ENCODE assay signal across 8 mouse cellular contexts in the genomic region with DNA sequence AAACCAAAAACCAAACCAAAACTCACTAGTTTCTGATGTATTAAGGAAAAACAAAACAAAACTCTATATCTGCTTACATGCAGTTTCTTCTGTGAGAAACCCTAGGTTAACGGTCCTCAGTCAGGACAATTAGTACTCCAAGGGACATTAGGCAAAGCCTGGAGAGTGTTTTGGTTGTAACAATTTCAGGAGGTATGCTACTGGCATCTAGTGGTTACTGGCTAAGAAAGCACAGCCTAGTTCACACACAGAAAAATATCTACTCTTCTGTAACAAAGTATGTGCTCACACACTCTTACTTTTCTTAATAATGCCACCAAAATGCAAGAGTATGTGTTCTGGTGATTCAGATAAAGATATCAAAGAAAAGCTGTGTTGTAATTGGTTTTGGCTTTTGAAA. TPM values are rescaled to one million over a fixed set of nuclear protein-coding genes. Genes with fewer than 3 reads are reported as not detected.
DNase-seq lines count a peak whose midpoint lies in the region; ATAC-seq and TF ChIP-seq lines count a peak whose summit lies in the region.

No protein-coding gene starts in this region.

- no peak for ATAC-seq in lung, embryonic 15.5 days (ENCODE audit: borderline replicate concordance, extremely low read depth, low FRiP score, low TSS enrichment)
- ATAC-seq in limb, embryonic 12.5 days (ENCODE audit: insufficient number of reproducible peaks, insufficient read depth, low FRiP score, low TSS enrichment, low read depth): no peak
- ATAC-seq in monocyte, adult 5-6 weeks (replicated peaks; ENCODE audit: insufficient number of reproducible peaks, low FRiP score, low TSS enrichment, poor library complexity, severe bottlenecking): no peak

- H3K4me2 ChIP-seq in lung, embryonic 15.5 days: 0 out of 2 replicates have a peak overlapping the region, but pooled peaks have one; percentile 66
- H3K4me2 ChIP-seq in limb, embryonic 12.5 days: peak overlapping the region; percentile 60; the same call in 1 of the 2 replicates

- no peaks in the 10 kb centered on the region for H3K9me3 ChIP-seq in lung, embryonic 15.5 days
- H3K9me3 ChIP-seq in limb, embryonic 12.5 days: no peaks in the 10 kb centered on the region

- DNase-seq in lung, adult 2 months: no peak
- DNase-seq in embryo, embryonic 9.5 days (ENCODE audit: extremely low spot score): peak; percentile 20
- peak; percentile 65 for DNase-seq in retina, postnatal 1 day
- DNase-seq in left cerebral cortex, adult 11 months (ENCODE audit: low spot score): no peak
- DNase-seq in layer of hippocampus, postnatal 10 days (ENCODE audit: low spot score in 2 of 2): no peak

- no peaks in the 10 kb centered on the region for H3K27me3 ChIP-seq in lung, embryonic 15.5 days
- H3K27me3 ChIP-seq in limb, embryonic 12.5 days: no peaks in the 10 kb centered on the region

- no peak for TF ChIP-seq POLR2A in lung, adult 2 months (IDR thresholded peaks at IDR 0.05; ENCODE audit: borderline replicate concordance, extremely low read depth, low read depth, low read length)

- H3K9ac ChIP-seq in lung, embryonic 15.5 days: no peak overlapping the region
- no peak overlapping the region for H3K9ac ChIP-seq in limb, embryonic 12.5 days (replicated peaks)

- peak overlapping the region; percentile 96; the same call in 1 of the 2 replicates for H3K4me3 ChIP-seq in lung, embryonic 15.5 days
- H3K4me3 ChIP-seq in lung, adult 2 months (replicated peaks; ENCODE audit: extremely low read depth, low read depth, low read length): no peak overlapping the region
- H3K4me3 ChIP-seq in limb, embryonic 12.5 days (replicated peaks): no peak overlapping the region

- H3K4me1 ChIP-seq in lung, embryonic 15.5 days: peaks cover 5% of the 10 kb centered on the region; the same call in 1 of the 2 replicates
- no peaks in the 10 kb centered on the region; the same call in 1 of the 2 replicates for H3K4me1 ChIP-seq in lung, adult 2 months (ENCODE audit: control insufficient read depth, insufficient read depth, low read length)
- H3K4me1 ChIP-seq in limb, embryonic 12.5 days (replicated peaks): peaks cover 5% of the 10 kb centered on the region; the same call in 1 of the 2 replicates

- TF ChIP-seq CTCF in lung, adult 2 months (IDR thresholded peaks at IDR 0.05; ENCODE audit: insufficient read depth, low read length): no peak

- no peak overlapping the region for H3K27ac ChIP-seq in lung, embryonic 15.5 days
- no peak overlapping the region for H3K27ac ChIP-seq in limb, embryonic 12.5 days

- H3K36me3 ChIP-seq in lung, embryonic 15.5 days: 0 out of 2 replicates have a peak, but pooled peaks cover 6% of the 10 kb centered on the region
- peaks cover 17% of the 10 kb centered on the region for H3K36me3 ChIP-seq in limb, embryonic 12.5 days

- WGBS in lung, embryonic 15.5 days: 15% methylated on average over 1 of the region's 1 CpGs
- WGBS in lung, adult 2 months: 31% methylated on average over 1 of the region's 1 CpGs
- WGBS in limb, embryonic 12.5 days: 20% methylated on average over 1 of the region's 1 CpGs

RNA-seq across cellular contexts. Expression of a gene that starts 1.7 kb away (rescaled TPM):
- 3.5 and 3.6 TPM in 2 replicates for polyA plus RNA-seq in lung, embryonic 15.5 days (2015; fragmentation: Nextera tagmentation; extraction: Ambion mirVana)
- polyA plus RNA-seq in lung, adult 2 months (2012; rRNA removed): 0.16 and 0.26 TPM in 2 replicates
- 7.1 and 7.2 TPM in 2 replicates for polyA plus RNA-seq in limb, embryonic 12.5 days (2016; fragmentation: Nextera tagmentation; extraction: Ambion mirVana)
- total RNA-seq in monocyte, adult 5-6 weeks (2017): not detected in 3 replicates
- total RNA-seq in layer of hippocampus, postnatal 10 days (2021): 1 to 10 TPM; 7.0 to 7.2 TPM

RNA-seq across cellular contexts. Expression of a gene that starts 6.5 kb away (rescaled TPM):
- polyA plus RNA-seq in lung, embryonic 15.5 days (2015; fragmentation: Nextera tagmentation; extraction: Ambion mirVana): 8.8 and 9.3 TPM in 2 replicates
- polyA plus RNA-seq in lung, adult 2 months (2012; rRNA removed): 8.8 and 8.9 TPM in 2 replicates
- 10.7 and 11.8 TPM in 2 replicates for polyA plus RNA-seq in limb, embryonic 12.5 days (2016; fragmentation: Nextera tagmentation; extraction: Ambion mirVana)
- 14.8 to 26.5 TPM (median 15.0 TPM) in 3 replicates for total RNA-seq in monocyte, adult 5-6 weeks (2017)
- 10 to 100 TPM; 20.2 to 21.3 TPM for total RNA-seq in layer of hippocampus, postnatal 10 days (2021)

RNA-seq across cellular contexts. Expression of a gene that starts 15.7 kb away (rescaled TPM):
- polyA plus RNA-seq in lung, embryonic 15.5 days (2015; fragmentation: Nextera tagmentation; extraction: Ambion mirVana): 355 and 366 TPM in 2 replicates
- 24.6 and 40.1 TPM in 2 replicates for polyA plus RNA-seq in lung, adult 2 months (2012; rRNA removed)
- 273 and 276 TPM in 2 replicates for polyA plus RNA-seq in limb, embryonic 12.5 days (2016; fragmentation: Nextera tagmentation; extraction: Ambion mirVana)
- 164 to 238 TPM (median 188 TPM) in 3 replicates for total RNA-seq in monocyte, adult 5-6 weeks (2017)
- 10 to 100 TPM; 44.8 to 47.8 TPM for total RNA-seq in layer of hippocampus, postnatal 10 days (2021)

RNA-seq across cellular contexts. Expression of a gene that starts 48.1 kb away (rescaled TPM):
- polyA plus RNA-seq in lung, embryonic 15.5 days (2015; fragmentation: Nextera tagmentation; extraction: Ambion mirVana): 16.6 and 17.9 TPM in 2 replicates
- polyA plus RNA-seq in lung, adult 2 months (2012; rRNA removed): 7.6 and 8.1 TPM in 2 replicates
- 25.3 and 26.5 TPM in 2 replicates for polyA plus RNA-seq in limb, embryonic 12.5 days (2016; fragmentation: Nextera tagmentation; extraction: Ambion mirVana)
- 6.9 to 11.4 TPM (median 7.5 TPM) in 3 replicates for total RNA-seq in monocyte, adult 5-6 weeks (2017)
- 10 to 100 TPM; 25.9 to 26.5 TPM for total RNA-seq in layer of hippocampus, postnatal 10 days (2021)

Comparison
In these comparisons a context has a peak if more than half of its experiments do, and no peak if none do; other contexts are left out.
1. DNase-seq: peak in embryo, embryonic 9.5 days (single experiment) and retina, postnatal 1 day (single experiment); none in lung, adult 2 months (single experiment), left cerebral cortex, adult 11 months (single experiment) and layer of hippocampus, postnatal 10 days (0 of 2).